8 mouse cellular contexts compared by ENCODE assay signal in the genomic region with DNA sequence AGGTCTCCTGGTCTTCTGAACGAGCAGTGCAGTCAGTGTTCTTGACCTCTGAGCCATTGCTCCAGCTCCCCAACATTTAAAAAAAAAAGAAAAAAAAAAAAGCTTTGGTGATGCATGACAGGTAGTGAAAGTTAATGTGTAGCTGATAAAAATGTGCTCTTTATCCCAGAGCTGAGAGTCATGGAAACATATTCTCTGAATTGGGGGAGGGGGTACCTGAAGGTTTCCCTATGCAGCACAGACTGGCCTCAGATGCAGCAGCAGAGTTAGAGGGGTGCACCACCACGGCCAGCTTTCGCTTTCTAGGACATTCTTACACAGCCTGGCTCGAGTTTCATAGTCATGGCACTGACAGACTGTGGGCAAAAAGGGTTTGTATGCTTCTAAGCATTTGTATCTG.
DNase-seq lines count a peak whose midpoint lies in the region; ATAC-seq and TF ChIP-seq lines count a peak whose summit lies in the region.

No protein-coding gene starts in this region.

- no peak overlapping the region for H3K4me3 ChIP-seq in forebrain, embryonic 12.5 days (replicated peaks)
- H3K4me3 ChIP-seq in forebrain, embryonic 16.5 days (replicated peaks; ENCODE audit: low read length), result no peak overlapping the region
- no peak overlapping the region for H3K4me3 ChIP-seq in lung, postnatal 0 days (ENCODE audit: low read depth, low read length)
- H3K4me3 ChIP-seq in limb, embryonic 10.5 days, result no peak overlapping the region
- H3K4me3 ChIP-seq in stomach, embryonic 14.5 days (ENCODE audit: low read depth, low read length), result no peak overlapping the region

- no peak for ATAC-seq in forebrain, embryonic 12.5 days (ENCODE audit: low FRiP score)
- ATAC-seq in forebrain, embryonic 16.5 days, result no peak
- no peak for ATAC-seq in lung, postnatal 0 days
- ATAC-seq in stomach, embryonic 14.5 days (ENCODE audit: insufficient number of reproducible peaks, insufficient read depth, low FRiP score, low read depth), result no peak

- no peaks in the 10 kb centered on the region for H3K27me3 ChIP-seq in forebrain, embryonic 12.5 days
- H3K27me3 ChIP-seq in forebrain, embryonic 16.5 days (replicated peaks; ENCODE audit: control insufficient read depth, insufficient read depth, low read length), result no peaks in the 10 kb centered on the region
- H3K27me3 ChIP-seq in lung, postnatal 0 days (replicated peaks; ENCODE audit: insufficient read depth, low read length), result no peaks in the 10 kb centered on the region
- no peaks in the 10 kb centered on the region for H3K27me3 ChIP-seq in limb, embryonic 10.5 days (ENCODE audit: low read depth, poor library complexity, severe bottlenecking)
- no peaks in the 10 kb centered on the region for H3K27me3 ChIP-seq in stomach, embryonic 14.5 days (ENCODE audit: control insufficient read depth, insufficient read depth, low read length)

- 73% methylated on average over 4 of the region's 4 CpGs for WGBS in forebrain, embryonic 12.5 days
- WGBS in forebrain, embryonic 16.5 days, result 62% methylated on average over 4 of the region's 4 CpGs
- WGBS in lung, postnatal 0 days, result 40% methylated on average over 4 of the region's 4 CpGs
- 82% methylated on average over 4 of the region's 4 CpGs for WGBS in limb, embryonic 10.5 days
- WGBS in stomach, embryonic 14.5 days, result 59% methylated on average over 4 of the region's 4 CpGs

- no peak for TF ChIP-seq CTCF in lung, postnatal 0 days (IDR thresholded peaks at IDR 0.05)

- H3K9ac ChIP-seq in forebrain, embryonic 12.5 days, result no peak overlapping the region
- H3K9ac ChIP-seq in forebrain, embryonic 16.5 days (replicated peaks; ENCODE audit: low read depth, low read length), result no peak overlapping the region
- no peak overlapping the region for H3K9ac ChIP-seq in lung, postnatal 0 days (replicated peaks; ENCODE audit: low read depth)
- H3K9ac ChIP-seq in stomach, embryonic 14.5 days (replicated peaks; ENCODE audit: low read depth, low read length), result no peak overlapping the region

- no peaks in the 10 kb centered on the region for H3K9me3 ChIP-seq in forebrain, embryonic 12.5 days
- H3K9me3 ChIP-seq in forebrain, embryonic 16.5 days (ENCODE audit: control insufficient read depth, low read length), result no peaks in the 10 kb centered on the region
- no peaks in the 10 kb centered on the region for H3K9me3 ChIP-seq in lung, postnatal 0 days (ENCODE audit: low read length)
- H3K9me3 ChIP-seq in limb, embryonic 10.5 days (replicated peaks), result no peaks in the 10 kb centered on the region
- no peaks in the 10 kb centered on the region for H3K9me3 ChIP-seq in stomach, embryonic 14.5 days (ENCODE audit: control insufficient read depth, low read depth, low read length)

- DNase-seq in lung, postnatal 0 days (ENCODE audit: low spot score), result no peak
- DNase-seq in lung, postnatal 10 days, result no peak
- no peak for DNase-seq in limb, embryonic 10.5 days (ENCODE audit: low spot score)
- DNase-seq in layer of hippocampus, adult 9-10 months (ENCODE audit: low spot score), result no peak
- no peak for DNase-seq in urinary bladder, adult 2 months (ENCODE audit: low spot score)

- peak overlapping the region; percentile 56 for H3K27ac ChIP-seq in forebrain, embryonic 12.5 days
- H3K27ac ChIP-seq in forebrain, embryonic 16.5 days (ENCODE audit: low read length), result no peak overlapping the region
- peak overlapping the region; percentile 97 for H3K27ac ChIP-seq in lung, postnatal 0 days (ENCODE audit: low read length)
- peak overlapping the region; percentile 51 for H3K27ac ChIP-seq in limb, embryonic 10.5 days
- peak overlapping the region; percentile 90 for H3K27ac ChIP-seq in stomach, embryonic 14.5 days (ENCODE audit: low read length)

- no peak for TF ChIP-seq EP300 in lung, postnatal 0 days (IDR thresholded peaks at IDR 0.05)

- peaks cover 59% of the 10 kb centered on the region for H3K4me1 ChIP-seq in forebrain, embryonic 12.5 days
- H3K4me1 ChIP-seq in forebrain, embryonic 16.5 days (replicated peaks; ENCODE audit: control insufficient read depth, insufficient read depth, low read length), result peaks cover 24% of the 10 kb centered on the region
- peaks cover 47% of the 10 kb centered on the region for H3K4me1 ChIP-seq in lung, postnatal 0 days (ENCODE audit: insufficient read depth, low read depth, low read length)
- H3K4me1 ChIP-seq in limb, embryonic 10.5 days, result peaks cover 52% of the 10 kb centered on the region
- peaks cover 60% of the 10 kb centered on the region for H3K4me1 ChIP-seq in stomach, embryonic 14.5 days (ENCODE audit: control insufficient read depth, insufficient read depth, low read length)

- H3K4me2 ChIP-seq in forebrain, embryonic 12.5 days, result no peak overlapping the region
- no peak overlapping the region for H3K4me2 ChIP-seq in forebrain, embryonic 16.5 days (ENCODE audit: low read length)
- H3K4me2 ChIP-seq in lung, postnatal 0 days (replicated peaks; ENCODE audit: low read depth, low read length), result no peak overlapping the region
- H3K4me2 ChIP-seq in stomach, embryonic 14.5 days (replicated peaks; ENCODE audit: low read depth, low read length), result no peak overlapping the region; the same call in 1 of the 2 replicates

- peaks cover 4% of the 10 kb centered on the region for H3K36me3 ChIP-seq in forebrain, embryonic 12.5 days (replicated peaks)
- H3K36me3 ChIP-seq in forebrain, embryonic 16.5 days (ENCODE audit: control insufficient read depth, insufficient read depth), result no peaks in the 10 kb centered on the region
- H3K36me3 ChIP-seq in lung, postnatal 0 days (ENCODE audit: insufficient read depth, low read length), result 0 out of 2 replicates have a peak, but pooled peaks cover 3% of the 10 kb centered on the region
- peaks cover 26% of the 10 kb centered on the region for H3K36me3 ChIP-seq in limb, embryonic 10.5 days
- H3K36me3 ChIP-seq in stomach, embryonic 14.5 days (ENCODE audit: control insufficient read depth, insufficient read depth, low read length), result peaks cover 3% of the 10 kb centered on the region; the same call in 1 of the 2 replicates
